Mouse (Mus musculus) left cerebral cortex, adult 9 months (tissue): ENCODE results near the gene Gm10974.

Experiments
- DNase-seq, 2 experiments: peaks; one replicate each; pipeline ENCODE4 v3.0.0; 2022; ENCODE audit warnings: low spot score in 2 of 2

Gene Gm10974

DNA sequence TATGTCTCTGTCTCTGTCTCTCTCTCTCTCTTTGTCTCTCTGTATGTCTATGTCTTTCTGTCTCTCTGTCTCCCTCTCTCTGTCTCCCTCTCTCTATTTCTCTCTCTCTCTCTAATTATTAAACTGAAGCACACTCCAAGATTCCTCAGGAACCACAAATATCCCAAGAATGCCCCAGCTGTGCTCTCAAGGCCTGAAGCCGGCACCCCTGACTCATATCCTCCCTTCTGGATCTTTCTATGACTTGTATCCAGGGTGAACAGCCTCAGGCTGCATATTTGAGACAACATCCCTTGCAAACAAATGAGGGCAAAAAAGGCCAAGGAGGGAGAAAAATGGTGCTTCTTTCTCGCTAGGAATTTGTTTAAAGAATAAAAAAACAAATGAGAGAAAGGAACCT lies at the start of gene Gm10974:
Gm10974 (plus strand) TSS at position 2 of the 400 bp plus-strand sequence.
- no peak for DNase-seq

DNA sequence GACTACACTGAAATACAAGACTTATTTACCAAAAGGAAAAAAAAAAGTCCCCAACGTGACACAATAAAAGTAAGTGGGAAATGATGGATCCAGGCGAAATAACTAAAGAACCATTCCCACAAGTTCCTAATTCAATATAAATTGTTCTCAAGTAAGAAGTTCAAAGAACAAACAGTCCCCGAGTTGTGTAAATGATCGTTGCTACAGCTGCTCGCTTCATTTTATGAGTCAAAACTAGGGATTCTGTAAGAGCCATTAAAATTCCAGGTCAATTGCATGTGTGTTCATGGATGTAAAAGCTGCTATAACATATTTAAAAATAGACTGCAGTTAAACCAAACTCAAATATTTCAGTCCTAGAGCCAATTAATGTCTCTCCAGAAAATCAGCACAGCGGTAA lies 47.6 kb upstream of the Gm10974 start:
- no peak for DNase-seq

DNA sequence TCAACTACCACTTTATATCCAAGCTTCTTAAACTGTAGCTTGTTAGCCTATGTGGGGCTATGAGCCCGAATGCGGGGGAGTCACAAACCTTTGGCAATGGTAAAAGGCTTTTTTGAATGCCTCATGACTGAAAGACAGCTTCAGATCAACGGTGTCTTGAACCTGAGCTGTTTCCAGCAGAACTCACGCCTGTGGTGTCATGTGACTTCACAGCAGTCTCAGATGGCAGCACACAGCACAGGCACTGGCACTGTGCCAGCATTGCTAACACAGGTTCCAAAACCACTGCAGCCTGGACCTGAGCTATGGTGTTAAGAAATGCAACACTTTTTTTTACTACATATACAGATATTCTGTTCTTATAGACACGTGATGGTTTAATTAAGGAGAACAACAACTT lies 44.7 kb upstream of the Gm10974 start:
- DNase-seq: no peak

- DNase-seq: no peak
Observed at GRCm38 (mm10) chr7:66323252-66324015, 42.3 kb upstream of the Gm10974 start.

DNA sequence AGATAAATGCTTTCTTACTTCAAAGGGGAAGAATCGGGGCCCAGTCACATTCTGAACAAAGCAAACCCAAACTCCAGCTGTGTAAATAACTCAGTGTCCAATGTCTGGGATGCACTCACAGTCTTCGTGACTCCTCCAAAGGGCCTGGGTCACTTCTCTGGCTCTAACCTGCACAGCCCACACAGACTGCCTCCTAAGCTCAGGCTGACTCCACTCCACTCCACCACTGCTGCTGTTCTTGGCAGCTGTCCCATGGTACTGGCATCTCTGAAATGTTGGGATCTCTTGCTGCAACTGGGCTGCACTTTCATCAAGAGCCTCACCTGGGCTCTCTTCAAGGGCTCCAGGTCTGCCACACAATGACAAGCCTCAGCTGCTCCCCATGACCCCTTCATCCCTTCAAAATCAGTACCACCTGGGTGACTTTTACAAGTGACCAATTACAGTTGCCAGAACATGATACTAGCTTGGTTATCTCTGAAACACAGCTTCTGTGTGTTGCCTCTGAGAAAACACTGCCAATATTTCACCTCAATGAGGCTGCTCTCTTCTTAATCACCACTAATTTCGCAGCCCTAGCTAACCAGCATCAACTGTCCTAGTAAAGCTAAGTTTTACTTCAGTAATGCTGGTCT lies 40.2 kb upstream of the Gm10974 start:
- no peak for DNase-seq

DNA sequence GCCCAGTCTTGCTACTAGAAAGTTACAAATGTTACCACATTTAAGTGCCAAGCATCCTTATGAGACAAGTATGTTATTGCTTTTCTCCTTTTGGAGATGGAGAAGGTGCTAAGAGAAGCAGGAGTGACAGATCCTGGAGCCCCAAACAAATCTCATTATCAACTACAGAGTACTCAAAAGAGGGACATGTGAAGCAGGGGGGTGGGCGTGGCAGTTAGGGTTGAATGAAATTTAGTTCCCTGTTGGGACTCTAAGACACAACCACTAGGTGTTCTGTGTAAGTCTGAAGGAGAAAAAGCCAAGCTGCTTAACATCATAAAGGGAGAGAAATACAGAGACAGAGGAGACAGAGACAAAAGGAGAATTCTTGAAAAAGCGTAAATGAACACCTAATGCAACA lies 38.2 kb upstream of the Gm10974 start:
- DNase-seq: no peak

- no peak for DNase-seq
Observed at GRCm38 (mm10) chr7:66330610-66331009, 35.1 kb upstream of the Gm10974 start.

- DNase-seq: no peak
Observed at GRCm38 (mm10) chr7:66332340-66332739, 33.4 kb upstream of the Gm10974 start.

- DNase-seq: no peak
Observed at GRCm38 (mm10) chr7:66333906-66334500, 31.7 kb upstream of the Gm10974 start.

DNA sequence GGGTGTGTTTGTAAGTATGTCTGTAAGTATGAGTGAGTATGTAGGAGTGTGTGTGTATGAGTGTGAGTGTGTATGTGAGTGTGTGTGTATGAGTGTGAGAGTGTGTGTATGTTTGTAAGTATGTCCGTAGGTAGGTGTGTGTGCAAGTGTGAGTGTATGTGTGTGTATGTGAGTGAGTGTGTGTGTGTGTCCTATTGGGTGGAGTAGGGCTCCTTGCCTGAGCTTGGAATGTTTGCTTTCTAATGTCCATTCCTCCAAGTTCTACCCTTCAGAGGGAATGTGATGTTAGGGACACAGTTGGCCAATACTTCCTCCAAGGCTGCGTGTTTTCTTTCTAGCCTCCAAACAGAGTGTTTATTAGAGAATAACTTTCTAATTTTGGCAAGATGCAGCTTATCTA lies 28.8 kb upstream of the Gm10974 start:
- no peak for DNase-seq

GRCm38 (mm10) chr7:66339625-66340024 lies 26.1 kb upstream of the Gm10974 start:
- DNase-seq: no peak

DNA sequence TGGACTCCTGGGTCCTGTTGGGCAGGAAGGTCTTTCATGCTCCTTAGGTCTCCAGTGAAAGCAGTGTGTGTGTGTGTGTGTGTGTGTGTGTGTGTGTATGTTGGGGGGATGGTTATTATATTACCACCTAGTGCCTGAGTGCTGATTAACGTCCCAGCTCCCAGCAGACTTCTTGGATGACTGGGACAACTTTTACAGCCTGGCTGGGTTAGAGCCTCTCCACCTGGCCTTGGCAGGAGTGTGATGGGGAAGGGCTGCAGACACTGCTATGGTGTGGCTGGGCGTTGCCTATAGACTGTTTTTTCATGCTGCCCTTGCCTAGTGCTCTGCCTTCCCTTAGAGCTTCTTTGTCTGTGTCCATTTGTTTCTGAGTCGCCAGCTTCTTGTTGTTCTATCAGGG lies 25.7 kb upstream of the Gm10974 start:
- no peak for DNase-seq

DNA sequence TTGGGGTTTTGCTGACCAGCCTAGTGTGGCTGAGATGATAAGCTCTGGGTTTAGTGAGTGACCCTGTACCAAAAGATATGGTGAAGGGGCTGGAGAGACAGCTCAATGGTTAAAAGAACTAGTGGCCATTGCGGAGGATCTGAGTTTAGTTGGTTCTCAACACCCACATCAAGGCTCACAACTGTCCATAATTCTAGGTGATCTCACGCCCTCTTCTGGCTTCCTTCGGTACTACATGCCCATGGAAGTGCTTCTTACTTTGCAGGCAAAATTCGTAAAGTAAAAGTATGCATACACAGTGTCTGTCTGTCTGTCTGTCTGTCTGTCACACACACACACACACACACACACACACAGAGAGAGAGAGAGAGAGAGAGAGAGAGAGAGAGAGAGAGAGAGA lies 23.4 kb upstream of the Gm10974 start:
- peak in 1 of 2 experiments; percentile 50 for DNase-seq

- no peak for DNase-seq
Observed at GRCm38 (mm10) chr7:66342831-66343230, 22.9 kb upstream of the Gm10974 start.

DNA sequence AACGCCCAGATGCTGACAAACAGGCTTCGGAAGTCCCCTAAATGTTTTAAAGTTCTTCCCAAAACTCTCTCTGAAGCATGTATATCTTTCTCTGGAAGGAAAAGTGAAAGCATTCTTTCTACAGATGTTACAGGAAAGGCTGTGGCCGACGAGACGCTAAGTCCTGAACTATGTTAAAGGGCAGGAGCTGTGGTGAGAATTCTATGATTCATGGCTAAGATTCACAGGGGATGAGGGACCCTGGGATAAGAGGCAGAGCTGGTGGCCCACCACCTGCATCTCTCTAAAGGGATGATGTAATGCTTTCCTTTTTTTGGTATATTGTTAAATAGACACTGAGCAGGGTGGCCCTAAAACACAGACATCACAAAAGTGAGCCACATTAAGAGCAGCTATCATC lies 22.4 kb upstream of the Gm10974 start:
- no peak for DNase-seq

DNA sequence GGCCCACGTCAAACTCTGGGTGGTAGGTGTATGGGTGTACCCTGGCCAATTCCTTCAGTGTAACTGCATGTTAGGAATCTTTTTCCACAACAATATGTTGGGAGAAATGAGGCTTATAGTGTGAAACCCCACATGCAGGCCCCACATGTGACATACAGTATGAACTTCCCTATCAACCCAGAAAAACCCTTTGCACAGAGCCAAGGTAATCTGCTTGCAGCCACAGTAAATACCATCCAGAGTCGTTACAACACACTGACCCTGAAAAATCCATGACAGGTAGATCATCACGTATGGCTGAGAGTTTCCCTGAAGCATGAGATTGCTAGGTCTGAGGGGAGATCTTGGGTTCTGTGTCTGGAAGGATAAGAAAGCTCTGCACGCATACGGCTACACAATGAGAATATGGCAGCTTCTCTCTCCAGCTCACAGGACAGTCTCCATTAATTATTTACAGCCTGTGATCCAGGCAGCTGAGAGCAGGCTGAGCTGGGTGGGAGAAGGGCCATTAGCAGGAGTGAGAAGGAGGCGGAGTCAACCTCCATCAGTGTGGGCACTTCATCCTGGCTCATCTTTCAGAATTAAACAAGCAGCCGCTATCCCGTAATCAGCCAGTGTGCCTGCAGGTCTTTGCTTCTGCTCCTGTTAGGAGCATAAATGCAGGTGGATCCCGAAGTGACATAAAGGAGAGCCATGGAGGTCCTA lies 18.6 kb upstream of the Gm10974 start:
- no peak for DNase-seq

DNA sequence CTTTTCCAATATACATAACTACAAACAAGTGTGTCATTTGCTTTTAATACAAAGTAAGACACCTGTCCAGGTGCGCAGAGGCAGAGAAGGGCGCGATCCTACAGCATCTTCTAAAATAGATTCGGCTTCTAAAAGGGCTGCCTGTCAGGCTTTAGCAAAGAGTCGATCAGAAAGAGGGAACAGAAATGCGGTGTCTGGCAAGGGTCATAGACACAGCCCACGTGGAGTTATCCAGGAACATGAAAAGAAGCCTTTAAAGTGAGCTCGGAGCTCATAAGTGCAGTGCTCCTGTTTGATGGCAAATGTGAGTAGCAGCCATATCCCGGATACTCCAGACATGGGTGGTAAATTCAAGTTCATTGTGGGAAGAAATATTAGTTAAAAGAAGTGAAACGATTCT lies 17.1 kb upstream of the Gm10974 start:
- no peak for DNase-seq

DNA sequence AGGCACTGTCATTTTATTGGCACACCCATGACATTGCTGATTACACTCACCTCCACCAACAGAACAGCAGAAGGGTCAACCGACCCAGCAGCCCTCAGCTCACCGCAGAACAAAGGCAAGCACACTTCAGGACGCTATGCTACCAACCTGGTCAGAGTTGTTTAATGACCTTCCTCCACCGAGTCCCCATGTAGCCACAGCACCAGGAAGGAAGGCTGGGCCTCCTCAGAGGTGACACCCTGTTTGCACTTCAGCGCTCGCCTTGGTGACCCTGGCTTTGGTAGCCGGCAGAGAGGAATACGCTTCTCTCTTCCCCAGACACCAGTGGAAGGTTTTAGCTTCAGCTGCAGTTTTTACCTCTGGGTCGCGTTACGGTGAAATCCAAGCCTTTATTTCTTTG lies 16.0 kb upstream of the Gm10974 start:
- DNase-seq: no peak

- no peak for DNase-seq
Observed at GRCm38 (mm10) chr7:66351074-66351473, 14.6 kb upstream of the Gm10974 start.

DNA sequence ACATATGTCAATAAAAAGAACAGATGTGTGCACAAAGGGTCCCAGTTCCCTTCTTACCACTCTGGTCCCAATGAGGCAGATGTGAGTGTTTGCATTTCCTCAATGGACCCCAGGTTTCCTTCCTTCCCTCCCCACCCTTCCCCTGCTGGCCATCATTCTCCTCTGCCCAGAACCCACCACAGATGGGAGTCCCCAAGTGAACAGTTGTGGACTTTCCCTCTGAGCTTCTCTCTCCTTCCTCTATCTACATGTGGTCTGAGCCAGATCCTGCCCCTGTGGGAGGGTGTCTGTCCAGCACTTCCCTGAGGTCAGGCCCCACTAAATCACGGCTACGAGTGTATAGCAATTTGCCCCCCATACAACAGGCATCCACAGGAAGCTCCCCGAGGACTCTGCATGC lies 10.8 kb upstream of the Gm10974 start:
- no peak for DNase-seq

- DNase-seq: no peak
Observed at GRCm38 (mm10) chr7:66355791-66356522, 9.7 kb upstream of the Gm10974 start.

DNA sequence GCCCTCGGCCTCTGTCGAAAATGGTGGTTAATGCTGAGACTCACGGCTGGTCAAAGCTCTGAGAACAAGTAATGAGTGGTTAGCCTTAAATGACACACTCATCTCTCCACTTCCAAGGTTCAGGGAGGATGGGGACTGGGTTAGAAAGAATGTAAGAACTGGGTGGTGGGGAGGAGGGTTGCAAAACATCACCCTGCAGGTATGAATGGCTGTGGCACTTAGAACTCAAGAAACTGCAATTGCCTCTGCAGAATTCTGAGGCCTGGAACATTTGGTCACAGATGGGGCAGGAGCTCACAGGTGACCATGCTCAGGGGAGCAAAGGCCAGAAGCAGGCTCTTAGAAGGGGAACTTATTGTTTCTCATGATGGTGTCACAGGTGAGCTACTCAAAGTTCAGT lies 7.2 kb upstream of the Gm10974 start:
- no peak for DNase-seq
